Mouse (Mus musculus) MN1 (cell line): ENCODE data around the gene Plekhg3.

ENCODE experiments used
- DNase-seq: peaks from one replicate; pipeline ENCODE4 v3.0.0-alpha.2; 2016; ENCODE audit warnings: low spot score

Plekhg3 gene

GRCm38 (mm10) chr12:76623374-76623773 is 92.7 kb downstream of the Plekhg3 start:
- no peak for DNase-seq
